Mouse (Mus musculus): ENCODE data around the gene Tbc1d10c.

The Tbc1d10c gene

GRCm38 (mm10) chr19:4215451-4215840 is 24.4 kb upstream of the Tbc1d10c start:
- no peak for DNase-seq (ENCODE audit: low spot score)

GRCm38 (mm10) chr19:4214771-4215450 is 23.8 kb upstream of the Tbc1d10c start:
- no peak for DNase-seq (ENCODE audit: low spot score)

- DNase-seq (ENCODE audit: low spot score), result peak; percentile 53
Observed at GRCm38 (mm10) chr19:4214071-4214770, 23.1 kb upstream of the Tbc1d10c start, which contains the start of the genes Clcf1 and AC109138.7. Gene Clcf1, plus strand, starts transcription at chr19:4214238. Gene AC109138.7, plus strand, starts transcription at chr19:4214357.

- DNase-seq (ENCODE audit: low spot score), result no peak
Observed at GRCm38 (mm10) chr19:4213524-4213974, 22.5 kb upstream of the Tbc1d10c start.

- no peak for DNase-seq (ENCODE audit: low spot score)
Observed at GRCm38 (mm10) chr19:4211891-4212588, 21.0 kb upstream of the Tbc1d10c start.

GRCm38 (mm10) chr19:4208563-4208962 is 17.5 kb upstream of the Tbc1d10c start:
- DNase-seq (ENCODE audit: low spot score), result no peak

GRCm38 (mm10) chr19:4206971-4207370 is 15.9 kb upstream of the Tbc1d10c start:
- peak; percentile 66 for DNase-seq (ENCODE audit: low spot score)

- no peak for DNase-seq (ENCODE audit: low spot score)
Observed at GRCm38 (mm10) chr19:4204889-4205288, 13.8 kb upstream of the Tbc1d10c start.

GRCm38 (mm10) chr19:4203604-4204326 is 12.7 kb upstream of the Tbc1d10c start:
- no peak for DNase-seq (ENCODE audit: low spot score)

- DNase-seq (ENCODE audit: low spot score), result no peak
Observed at GRCm38 (mm10) chr19:4203148-4203547, 12.1 kb upstream of the Tbc1d10c start.

- DNase-seq (ENCODE audit: low spot score), result no peak
Observed at GRCm38 (mm10) chr19:4202149-4202548, 11.1 kb upstream of the Tbc1d10c start.

GRCm38 (mm10) chr19:4201291-4201909 is 10.3 kb upstream of the Tbc1d10c start, which contains the start of gene Rad9a:
Gene Rad9a, minus strand, starts transcription at chr19:4201662.
- peak; percentile 85 for DNase-seq (ENCODE audit: low spot score)

GRCm38 (mm10) chr19:4197180-4197579 is 6.1 kb upstream of the Tbc1d10c start:
- DNase-seq (ENCODE audit: low spot score), result no peak

- no peak for DNase-seq (ENCODE audit: low spot score)
Observed at GRCm38 (mm10) chr19:4196548-4196947, 5.5 kb upstream of the Tbc1d10c start.

GRCm38 (mm10) chr19:4196048-4196447 is 5.0 kb upstream of the Tbc1d10c start:
- DNase-seq (ENCODE audit: low spot score), result no peak

- DNase-seq (ENCODE audit: low spot score), result no peak
Observed at GRCm38 (mm10) chr19:4194776-4195650, 3.9 kb upstream of the Tbc1d10c start.

GRCm38 (mm10) chr19:4194021-4194724 is 3.1 kb upstream of the Tbc1d10c start:
- no peak for DNase-seq (ENCODE audit: low spot score)

GRCm38 (mm10) chr19:4193129-4193528 is 2.0 kb upstream of the Tbc1d10c start:
- DNase-seq (ENCODE audit: low spot score), result no peak

- no peak for DNase-seq (ENCODE audit: low spot score)
Observed at GRCm38 (mm10) chr19:4192251-4192985, 1.3 kb upstream of the Tbc1d10c start.

Measured in ovary, postnatal 14 days (tissue).